Mouse (Mus musculus): ENCODE measurements around the gene Rtl8a.
A peak's percentile ranks its signal among the peaks of the same experiment; 100 is the strongest.
"Not testable (repeated sequence)": the region's sequence is repeated elsewhere in the genome, so short reads cannot be mapped to it uniquely, and the experiment has no call there.

The Rtl8a gene

DNA sequence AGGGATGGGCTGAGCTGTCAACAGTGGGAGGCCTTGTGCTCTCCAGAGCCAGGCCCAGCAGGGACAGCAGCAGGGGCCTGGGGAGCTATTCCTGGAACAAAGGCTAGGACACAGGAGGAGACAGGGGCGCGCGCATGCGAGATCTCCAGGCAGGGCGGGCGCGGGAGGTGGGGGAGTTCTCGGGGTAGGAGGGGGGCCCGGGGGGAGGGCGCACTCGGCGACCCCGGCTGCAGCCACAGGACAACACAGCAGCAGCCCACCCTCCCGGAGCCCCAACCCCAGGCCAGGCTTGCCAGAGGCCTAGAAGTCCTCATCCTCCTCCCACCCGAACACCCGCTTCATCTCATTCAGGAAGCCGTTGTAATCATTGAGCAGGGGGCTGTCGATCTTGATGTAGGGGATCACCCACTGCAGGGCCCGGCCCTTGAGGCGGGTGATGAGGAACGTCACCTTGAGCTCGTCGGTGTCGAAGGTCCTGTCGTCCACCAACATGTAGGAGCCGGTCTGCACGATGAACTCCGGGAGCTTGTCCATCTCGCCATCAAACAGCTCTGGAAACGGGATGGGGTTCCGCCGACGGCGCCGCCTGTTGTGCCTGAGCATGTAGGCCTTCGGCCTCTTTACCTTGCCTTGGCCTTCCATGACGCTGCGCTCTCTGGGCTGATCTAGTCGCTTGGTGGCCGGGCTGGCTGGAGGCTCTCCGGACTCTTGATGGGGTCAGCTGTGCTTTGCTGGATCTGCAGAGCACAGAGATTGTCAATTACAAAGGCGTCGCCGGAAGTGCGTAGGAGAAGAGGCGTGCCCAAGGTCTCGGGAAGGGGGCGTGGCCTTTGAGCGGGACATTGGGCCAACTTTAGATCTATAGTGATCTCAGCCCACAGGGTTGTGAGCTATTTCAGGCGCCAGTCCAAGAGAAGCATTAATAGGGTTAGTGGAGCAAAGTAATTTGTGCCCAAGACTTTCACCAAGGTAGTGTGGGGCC, at the start of gene Rtl8a:
Gene Rtl8a, minus strand, starts transcription at position 703 of the 982 bp plus-strand sequence.
- DNase-seq (ENCODE audit: low spot score in 2 of 2), result peak; percentile 42 to 57

- no peak for DNase-seq (ENCODE audit: low spot score in 2 of 2)
Observed at GRCm38 (mm10) chrX:53693141-53693540, 49.7 kb upstream of the Rtl8a start.

DNA sequence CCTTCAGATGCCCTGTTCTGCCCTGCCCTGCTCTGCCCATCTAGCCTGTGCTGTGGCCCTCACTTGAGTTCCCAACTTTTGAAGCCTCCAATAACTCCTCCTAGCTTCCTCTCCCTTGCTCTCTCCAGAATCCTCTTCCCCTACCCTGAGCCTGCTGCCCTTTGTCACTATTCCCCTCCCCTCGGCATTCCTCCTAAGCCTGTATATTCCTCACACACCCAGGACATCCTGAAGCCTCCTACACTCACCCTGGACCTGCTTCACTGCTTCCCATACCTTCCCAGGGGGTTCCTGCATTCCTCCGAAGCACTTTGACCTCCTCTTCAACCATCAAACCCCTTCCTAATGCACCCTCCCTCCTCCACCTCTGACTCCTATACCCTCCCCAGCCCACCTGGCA, 48.6 kb upstream of the Rtl8a start:
- DNase-seq (ENCODE audit: low spot score in 2 of 2), result no peak

GRCm38 (mm10) chrX:53684676-53685075, 41.2 kb upstream of the Rtl8a start:
- not testable (repeated sequence) for DNase-seq (ENCODE audit: low spot score in 2 of 2)

DNA sequence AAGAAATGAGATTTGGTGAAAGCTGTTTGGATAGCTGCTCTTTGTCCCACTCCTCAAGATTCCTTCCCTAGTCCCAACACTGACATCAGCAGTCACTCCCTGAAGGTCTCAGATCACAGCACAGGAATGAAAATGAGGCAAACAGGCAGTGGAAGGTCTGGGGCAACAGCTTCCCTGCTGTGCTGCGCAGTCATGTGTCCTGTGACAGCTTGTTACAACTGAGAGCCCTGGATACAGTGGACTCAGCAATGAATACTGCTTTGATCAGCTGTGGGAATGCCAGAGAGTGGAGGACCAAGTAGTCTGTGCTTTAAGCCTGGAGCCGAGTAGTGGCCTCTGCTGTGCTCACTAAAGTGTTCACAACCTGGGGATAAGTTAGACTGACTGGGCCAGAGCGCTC, 39.2 kb upstream of the Rtl8a start:
- not testable (repeated sequence) for DNase-seq (ENCODE audit: low spot score in 2 of 2)

DNA sequence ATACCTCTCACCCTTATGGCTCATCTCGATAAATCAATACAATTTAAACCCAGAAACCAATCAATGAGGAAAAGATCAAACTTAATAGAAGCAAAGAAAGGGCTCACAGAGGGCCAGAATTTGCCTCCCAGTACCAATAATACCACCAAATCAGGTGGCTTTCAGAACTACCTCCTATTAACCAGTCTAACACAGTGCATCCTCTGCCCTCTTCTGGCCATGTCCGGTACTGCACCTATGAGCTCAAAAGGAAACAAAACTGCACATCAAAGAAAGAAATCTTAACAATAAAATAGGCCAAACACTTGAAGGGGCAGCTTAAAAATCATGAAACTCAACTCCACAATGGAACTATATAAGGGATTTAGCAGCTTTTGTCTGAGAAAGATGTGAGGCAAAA, 33.5 kb upstream of the Rtl8a start:
- DNase-seq (ENCODE audit: low spot score in 2 of 2), result peak in 1 of 2 experiments; percentile 44

- DNase-seq (ENCODE audit: low spot score in 2 of 2), result not testable (repeated sequence)
Observed at GRCm38 (mm10) chrX:53670696-53671095, 27.2 kb upstream of the Rtl8a start.

DNA sequence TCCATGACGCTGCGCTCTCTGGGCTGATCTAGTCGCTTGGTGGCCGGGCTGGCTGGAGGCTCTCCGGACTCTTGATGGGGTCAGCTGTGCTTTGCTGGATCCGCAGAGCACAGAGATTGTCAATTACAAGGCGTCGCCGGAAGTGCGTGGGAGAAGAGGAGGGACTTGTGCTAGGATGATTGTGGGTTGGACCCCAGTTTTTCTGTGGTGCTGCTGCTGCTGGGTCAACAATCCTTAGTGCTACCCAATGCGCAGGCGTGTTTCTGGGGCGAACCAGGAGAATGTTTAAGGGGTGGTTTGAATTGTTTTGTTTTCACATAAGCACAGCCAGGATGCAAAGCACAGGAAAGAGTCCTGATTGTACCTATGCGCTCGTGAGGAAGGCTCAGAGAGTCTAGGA, 26.8 kb upstream of the Rtl8a start, which contains the start of gene Rtl8b:
Gene Rtl8b, minus strand, starts transcription at position 115 of the 400 bp plus-strand sequence.
- DNase-seq (ENCODE audit: low spot score in 2 of 2), result peak; percentile 25 to 59

DNA sequence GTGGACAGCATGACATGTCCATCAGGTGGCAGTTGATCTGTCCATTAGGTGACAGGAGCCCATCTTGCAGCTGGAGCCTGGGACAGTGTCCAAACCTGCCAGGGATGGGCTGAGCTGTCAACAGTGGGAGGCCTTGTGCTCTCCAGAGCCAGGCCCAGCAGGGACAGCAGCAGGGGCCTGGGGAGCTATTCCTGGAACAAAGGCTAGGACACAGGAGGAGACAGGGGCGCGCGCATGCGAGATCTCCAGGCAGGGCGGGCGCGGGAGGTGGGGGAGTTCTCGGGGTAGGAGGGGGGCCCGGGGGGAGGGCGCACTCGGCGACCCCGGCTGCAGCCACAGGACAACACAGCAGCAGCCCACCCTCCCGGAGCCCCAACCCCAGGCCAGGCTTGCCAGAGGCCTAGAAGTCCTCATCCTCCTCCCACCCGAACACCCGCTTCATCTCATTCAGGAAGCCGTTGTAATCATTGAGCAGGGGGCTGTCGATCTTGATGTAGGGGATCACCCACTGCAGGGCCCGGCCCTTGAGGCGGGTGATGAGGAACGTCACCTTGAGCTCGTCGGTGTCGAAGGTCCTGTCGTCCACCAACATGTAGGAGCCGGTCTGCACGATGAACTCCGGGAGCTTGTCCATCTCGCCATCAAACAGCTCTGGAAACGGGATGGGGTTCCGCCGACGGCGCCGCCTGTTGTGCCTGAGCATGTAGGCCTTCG, 26.2 kb upstream of the Rtl8a start:
- DNase-seq (ENCODE audit: low spot score in 2 of 2), result not testable (repeated sequence)

DNA sequence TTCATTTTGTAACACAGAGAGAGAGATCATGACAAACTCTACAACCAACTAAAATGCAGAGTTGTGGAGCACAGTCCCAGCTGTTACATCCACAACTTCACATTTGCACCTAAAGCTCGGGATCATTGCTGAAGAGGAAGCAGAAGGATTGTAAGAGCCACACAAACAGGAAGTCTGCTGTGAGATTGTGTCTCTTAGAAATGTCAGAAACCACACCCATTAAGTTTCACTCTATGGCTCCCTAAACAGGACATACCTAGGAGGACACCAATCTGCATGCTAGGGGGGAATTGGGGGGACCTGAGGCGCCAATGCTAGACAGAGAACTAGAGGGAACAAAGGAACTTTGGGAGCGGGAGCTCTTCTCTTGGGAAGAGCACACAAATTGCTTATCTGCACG, 9.4 kb upstream of the Rtl8a start:
- not testable (repeated sequence) for DNase-seq (ENCODE audit: low spot score in 2 of 2)

- no peak for DNase-seq (ENCODE audit: low spot score in 2 of 2)
Observed at GRCm38 (mm10) chrX:53645885-53646284, 2.4 kb upstream of the Rtl8a start.

- not testable (repeated sequence) for DNase-seq (ENCODE audit: low spot score in 2 of 2)
Observed at GRCm38 (mm10) chrX:53642604-53642979, 890 bp downstream of the Rtl8a start.

GRCm38 (mm10) chrX:53638107-53638506, 5.4 kb downstream of the Rtl8a start:
- DNase-seq (ENCODE audit: low spot score in 2 of 2), result not testable (repeated sequence)

DNA sequence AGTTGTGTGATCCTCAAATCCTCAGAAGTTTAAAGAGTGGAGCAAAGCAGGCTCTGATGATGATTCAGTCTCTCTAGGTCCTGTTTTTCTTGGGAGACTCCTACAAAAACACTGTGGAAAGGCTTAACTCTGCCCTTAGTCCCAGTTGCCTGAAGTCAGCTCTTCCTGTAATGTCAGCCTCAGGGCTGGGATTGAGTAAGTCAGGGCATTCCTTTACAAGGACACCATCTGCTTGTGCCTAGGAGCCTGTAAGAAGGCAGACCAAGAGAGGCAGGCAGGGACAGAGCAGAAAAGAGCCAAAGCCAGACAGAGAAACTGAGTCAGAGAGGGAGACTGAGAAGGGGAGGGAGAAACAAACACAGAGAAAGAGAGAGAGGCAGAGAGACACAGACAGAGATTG, 32.1 kb downstream of the Rtl8a start:
- DNase-seq (ENCODE audit: low spot score in 2 of 2), result not testable (repeated sequence)

GRCm38 (mm10) chrX:53610571-53610970, 32.9 kb downstream of the Rtl8a start:
- peak; percentile 6 to 30 for DNase-seq (ENCODE audit: low spot score in 2 of 2)

DNA sequence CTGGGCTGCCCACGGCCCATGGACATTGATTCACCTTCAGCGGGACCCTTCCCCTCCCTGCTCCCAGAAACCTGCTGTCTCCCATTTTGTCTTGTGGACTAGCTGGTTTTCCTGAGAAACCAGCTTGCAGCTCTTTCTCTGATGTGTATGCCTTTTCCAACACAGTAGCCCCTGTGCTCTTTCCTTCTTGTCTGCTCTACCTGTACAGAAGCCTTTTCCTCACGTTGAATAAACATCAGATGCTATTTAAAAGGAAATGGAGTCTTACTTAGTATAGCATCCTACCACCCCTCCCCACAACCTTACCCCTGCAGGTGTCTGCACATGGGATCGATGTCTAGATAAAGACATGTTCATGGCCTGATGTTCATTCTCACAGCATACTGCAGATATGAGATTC, 34.6 kb downstream of the Rtl8a start, which contains the start of gene Gm14597:
Gene Gm14597, minus strand, starts transcription at position 101 of the 400 bp plus-strand sequence.
- DNase-seq (ENCODE audit: low spot score in 2 of 2), result not testable (repeated sequence)

GRCm38 (mm10) chrX:53608122-53608813, 35.2 kb downstream of the Rtl8a start:
- peak in 1 of 2 experiments; percentile 0 for DNase-seq (ENCODE audit: low spot score in 2 of 2)

GRCm38 (mm10) chrX:53607242-53608121, 36.0 kb downstream of the Rtl8a start, which contains the start of gene Rtl8c:
Rtl8c (plus strand) TSS chrX:53608032.
- peak; percentile 22 to 23 for DNase-seq (ENCODE audit: low spot score in 2 of 2)

GRCm38 (mm10) chrX:53606176-53606575, 37.3 kb downstream of the Rtl8a start:
- DNase-seq (ENCODE audit: low spot score in 2 of 2), result not testable (repeated sequence)

GRCm38 (mm10) chrX:53599993-53600392, 43.5 kb downstream of the Rtl8a start:
- DNase-seq (ENCODE audit: low spot score in 2 of 2), result peak in 1 of 2 experiments; percentile 26

All from urinary bladder, adult 18-20 months (tissue).